Mouse (Mus musculus) thymus, adult 2 months (tissue): ENCODE data around the gene Rab40c. TPM values are rescaled to one million over a fixed set of nuclear protein-coding genes. Genes with fewer than 3 reads are reported as not detected.

Experiments
- DNase-seq: peaks from one replicate; pipeline ENCODE4 v3.0.0; 2021
- H3K27ac ChIP-seq: fragments of 200-500 bp; 2 replicates; pipeline ENCODE4 v1.5.1; 2012; ENCODE audit warnings: low read length, control low read depth; ENCODE audit not compliant: control insufficient read depth, insufficient read depth
- H3K27me3 ChIP-seq: fragments of 200-500 bp; 2 replicates; pipeline ENCODE4 v1.6.1; 2012; ENCODE audit warnings: mild to moderate bottlenecking, low read length, moderate library complexity, mixed read lengths; ENCODE audit not compliant: control insufficient read depth, insufficient read depth
- H3K36me3 ChIP-seq: fragments of 200-500 bp; 2 replicates; pipeline ENCODE4 v1.6.1; 2012; ENCODE audit warnings: mild to moderate bottlenecking, low read length, moderate library complexity; ENCODE audit not compliant: control insufficient read depth, insufficient read depth
- H3K4me1 ChIP-seq: fragments of 200-500 bp; replicated peaks from 2 replicates; pipeline ENCODE4 v1.6.1; 2012; ENCODE audit warnings: low read length; ENCODE audit not compliant: control insufficient read depth, insufficient read depth
- H3K4me3 ChIP-seq: fragments of 200-500 bp; 2 replicates; pipeline ENCODE4 v1.5.1; 2012; ENCODE audit warnings: mild to moderate bottlenecking, low read length, control low read depth, moderate library complexity; ENCODE audit not compliant: control insufficient read depth, insufficient read depth
- CTCF ChIP-seq: fragments of 200-500 bp; IDR thresholded peaks from 2 replicates; pipeline ENCODE4 v1.5.1; 2012; ENCODE audit warnings: mild to moderate bottlenecking, control low read depth, low read length, moderate library complexity, borderline replicate concordance; ENCODE audit not compliant: control insufficient read depth, poor library complexity, insufficient read depth; ENCODE audit errors: extremely low read depth
- POLR2A ChIP-seq: fragments of 200-500 bp; IDR thresholded peaks from 2 replicates; pipeline ENCODE4 v1.6.1; 2012; ENCODE audit warnings: mild to moderate bottlenecking, low read length, control low read depth, moderate library complexity; ENCODE audit not compliant: control insufficient read depth, poor library complexity, insufficient read depth; ENCODE audit errors: extremely low read depth
- WGBS: fragments of 180-500 bp; shearing (Covaris S2); methylation state at CpG from one replicate; pipeline ENCODE4 v1.1.7; 2018; 5-methylcytosine and 5-hydroxymethylcytosine counted together
- polyA plus RNA-seq: library from polyadenylated mRNA; depleted of rRNA; stranded (reverse); fragments of >200 nt; gene quantifications from 2 replicates; pipeline ENCODE4 v1.2.3, GENCODE M21; 2012

Rab40c gene
- polyA plus RNA-seq, 1 experiment, result 57.6 TPM

- Histone ChIP-seq H3K4me1 (peaks cover 12% of the 10 kb centered on the region), H3K36me3 (no peaks in the 10 kb centered on the region), H3K27ac (no peak overlapping the region), H3K27me3 (no peaks in the 10 kb centered on the region), H3K4me3 (no peak overlapping the region)
- no peak for TF ChIP-seq CTCF
- no peak for TF ChIP-seq POLR2A
- WGBS, result 84% methylated on average over 8 of the region's 8 CpGs
- DNase-seq, result no peak
These were observed 2.4 kb downstream of the Rab40c start for GRCm38 (mm10) chr17:25916931-25917647.

GRCm38 (mm10) chr17:25914295-25914694, 5.2 kb downstream of the Rab40c start:
- H3K27ac ChIP-seq, result no peak overlapping the region

GRCm38 (mm10) chr17:25913877-25914275, 5.7 kb downstream of the Rab40c start:
- H3K4me3 ChIP-seq, result no peak overlapping the region
- H3K27ac ChIP-seq, result no peak overlapping the region
- H3K36me3 ChIP-seq, result no peaks in the 10 kb centered on the region
- TF ChIP-seq CTCF (no peak), POLR2A (no peak)
- no peak for DNase-seq
- H3K27me3 ChIP-seq, result no peaks in the 10 kb centered on the region; the same call in 1 of the 2 replicates
- H3K4me1 ChIP-seq, result peaks cover 10% of the 10 kb centered on the region
- WGBS, result 3% methylated on average over 1 of the region's 1 CpGs

More at GRCm38 (mm10) chr17:25914295-25914694, 5.2 kb downstream of the Rab40c start:
- 76% methylated on average over 4 of the region's 4 CpGs for WGBS
- no peak for DNase-seq
- Histone ChIP-seq H3K4me1 (peaks cover 12% of the 10 kb centered on the region), H3K36me3 (no peaks in the 10 kb centered on the region), H3K27me3 (no peaks in the 10 kb centered on the region; the same call in 1 of the 2 replicates), H3K4me3 (no peak overlapping the region)
- no peak for TF ChIP-seq CTCF
- TF ChIP-seq POLR2A, result no peak

DNA sequence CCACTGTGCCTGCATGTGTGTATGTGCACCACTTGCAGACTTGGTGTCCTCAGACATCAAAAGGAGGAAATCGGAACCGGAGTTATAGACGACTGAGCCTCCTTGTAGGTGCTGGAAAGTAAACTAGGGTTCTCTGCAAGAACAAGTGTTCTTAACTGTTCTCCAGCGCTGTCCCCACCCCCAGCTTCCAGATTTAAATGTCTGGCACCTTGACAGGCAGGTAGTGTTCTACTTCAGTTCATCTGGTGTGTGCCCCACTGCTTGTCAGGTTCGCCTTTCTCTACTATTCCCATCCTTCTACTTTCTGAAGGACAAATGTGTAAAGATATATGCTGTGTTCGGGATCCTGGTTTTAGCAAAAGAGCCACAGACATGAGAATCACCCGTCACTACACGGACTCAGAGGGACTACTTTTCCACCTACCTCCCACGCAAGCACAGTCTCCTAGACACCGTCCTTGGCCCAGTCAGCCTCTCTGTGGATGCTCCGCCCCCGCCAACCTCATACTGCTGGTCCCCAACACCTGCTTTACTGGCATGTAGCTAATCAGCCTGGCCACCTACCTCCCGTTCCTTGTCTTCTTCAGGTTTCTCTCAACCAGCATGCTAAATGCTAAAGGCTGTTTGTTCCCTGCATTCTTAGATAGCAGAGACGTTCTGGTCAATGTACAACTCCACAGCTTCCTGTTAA, 6.2 kb downstream of the Rab40c start:
- peaks cover 5% of the 10 kb centered on the region for H3K4me1 ChIP-seq
- WGBS, result 81% methylated on average over 14 of the region's 14 CpGs
- TF ChIP-seq POLR2A (no peak), CTCF (no peak)
- no peak overlapping the region for H3K4me3 ChIP-seq
- no peaks in the 10 kb centered on the region for H3K36me3 ChIP-seq
- H3K27me3 ChIP-seq, result no peaks in the 10 kb centered on the region; the same call in 1 of the 2 replicates
- no peak overlapping the region for H3K27ac ChIP-seq
- no peak for DNase-seq

DNA sequence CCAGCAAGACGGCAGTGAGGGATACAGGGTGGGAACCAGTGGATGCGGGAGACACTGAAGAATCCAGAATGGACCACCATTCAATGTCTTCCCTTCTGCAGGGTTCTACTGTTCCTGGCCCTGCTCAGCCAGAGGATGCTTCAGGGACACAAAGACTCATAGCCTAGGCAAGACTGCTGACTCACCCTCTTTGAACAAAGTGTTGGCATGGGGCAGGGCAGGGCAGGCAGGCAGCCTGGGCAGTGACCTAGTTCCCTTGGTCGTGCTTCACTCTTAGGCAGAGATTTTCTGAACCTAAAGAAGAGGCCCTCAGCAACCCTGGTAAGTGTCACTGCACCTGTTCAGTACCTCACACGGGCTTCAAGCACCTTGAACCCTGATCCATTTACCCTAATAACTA, 7.7 kb downstream of the Rab40c start:
- Histone ChIP-seq H3K4me3 (no peak overlapping the region), H3K4me1 (no peaks in the 10 kb centered on the region), H3K27me3 (no peaks in the 10 kb centered on the region; the same call in 1 of the 2 replicates), H3K36me3 (no peaks in the 10 kb centered on the region), H3K27ac (no peak overlapping the region)
- WGBS, result 78% methylated on average over 4 of the region's 4 CpGs
- no peak for DNase-seq
- no peak for TF ChIP-seq CTCF
- no peak for TF ChIP-seq POLR2A

DNA sequence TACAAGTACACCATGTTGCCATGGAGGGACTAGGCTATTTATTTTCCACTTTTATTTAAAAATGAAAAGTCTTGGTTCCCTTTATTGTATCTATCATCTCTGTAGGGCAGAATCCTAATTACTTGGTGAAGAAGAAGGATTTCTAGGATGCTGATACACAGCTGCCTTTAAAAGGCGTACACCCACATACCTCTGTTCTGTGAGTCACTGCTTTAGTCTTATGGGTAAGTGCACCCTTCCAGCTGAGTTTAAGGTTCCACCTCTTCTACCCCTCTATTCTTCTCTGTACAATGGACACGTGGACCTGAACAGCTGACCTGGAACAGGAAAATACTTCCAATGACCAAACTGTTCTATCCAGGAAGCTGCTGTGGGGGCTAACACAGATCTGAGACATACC, 11.9 kb downstream of the Rab40c start:
- H3K4me1 ChIP-seq, result no peaks in the 10 kb centered on the region
- no peaks in the 10 kb centered on the region for H3K36me3 ChIP-seq
- TF ChIP-seq POLR2A (no peak), CTCF (no peak)
- H3K27ac ChIP-seq, result no peak overlapping the region
- no peaks in the 10 kb centered on the region; the same call in 1 of the 2 replicates for H3K27me3 ChIP-seq
- WGBS, result 96% methylated on average over 2 of the region's 2 CpGs
- H3K4me3 ChIP-seq, result no peak overlapping the region
- no peak for DNase-seq

- Histone ChIP-seq H3K27me3 (no peaks in the 10 kb centered on the region), H3K4me1 (no peaks in the 10 kb centered on the region), H3K4me3 (no peak overlapping the region), H3K27ac (no peak overlapping the region), H3K36me3 (no peaks in the 10 kb centered on the region)
- TF ChIP-seq POLR2A, result no peak
- no peak for TF ChIP-seq CTCF
- WGBS, result 71% methylated on average over 3 of the region's 3 CpGs
- no peak for DNase-seq
These were observed 16.5 kb downstream of the Rab40c start for GRCm38 (mm10) chr17:25903061-25903460.
